Comparison of ENCODE assay signal across 8 mouse cellular contexts in the genomic region with DNA sequence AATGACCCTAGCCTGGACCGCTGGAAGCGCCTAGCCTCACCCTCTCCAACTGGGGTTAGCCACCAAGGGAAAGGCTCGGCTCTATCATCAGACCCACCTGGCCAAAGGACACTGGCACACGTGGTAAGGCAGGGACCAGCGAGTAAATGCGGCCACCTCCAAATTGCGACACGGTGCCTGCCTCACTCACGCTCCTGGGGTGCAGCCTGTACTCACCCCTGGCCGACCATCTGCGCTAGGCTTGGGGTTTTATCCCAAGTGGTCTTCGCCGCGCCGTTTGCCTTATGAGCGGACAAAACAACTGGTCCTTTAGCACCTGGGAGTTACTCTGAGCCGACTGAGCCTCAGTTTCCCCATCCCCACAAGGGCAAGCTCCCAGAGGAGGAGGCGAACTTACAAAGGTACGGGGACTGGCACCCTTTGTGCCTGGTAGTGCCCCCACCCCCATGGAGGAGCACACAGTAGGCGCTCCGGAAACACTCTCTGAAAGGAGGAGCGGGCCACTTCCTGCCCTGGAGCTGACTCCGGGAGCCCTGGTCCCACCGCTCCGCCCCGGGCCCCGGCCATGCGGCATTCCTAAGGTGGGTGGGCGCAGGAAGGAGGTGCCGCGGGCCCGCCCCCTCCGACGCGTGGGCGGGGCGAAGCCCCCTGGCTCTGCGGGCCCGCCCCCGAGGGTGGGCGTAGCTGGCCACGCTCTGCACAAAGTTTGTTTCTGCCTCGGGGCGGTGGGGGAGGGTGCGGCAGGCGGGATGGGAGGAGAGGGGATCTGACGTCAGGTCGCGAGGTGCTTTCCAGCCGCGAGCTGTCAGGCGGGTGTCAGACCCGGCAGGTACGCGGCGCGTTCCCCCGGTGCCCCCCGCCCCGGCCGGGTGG. TPM values are rescaled to one million over a fixed set of nuclear protein-coding genes. Genes with fewer than 3 reads are reported as not detected.
DNase-seq lines count a peak whose midpoint lies in the region; ATAC-seq lines count a peak whose summit lies in the region.

A gene (plus strand): TSS at position 689 of the 873 bp plus-strand sequence.

- peak within 1 kb of the TSS; percentile 73 for H3K4me3 ChIP-seq in embryonic facial prominence, embryonic 13.5 days
- H3K4me3 ChIP-seq in midbrain, embryonic 10.5 days = peak within 1 kb of the TSS; percentile 97

- peaks cover 44% of the 10 kb centered on the region for H3K4me1 ChIP-seq in embryonic facial prominence, embryonic 13.5 days
- H3K4me1 ChIP-seq in midbrain, embryonic 10.5 days = peaks cover 51% of the 10 kb centered on the region

- peak; percentile 31 for DNase-seq in urinary bladder, adult 2 months (ENCODE audit: low spot score)
- no peak for DNase-seq in urinary bladder, adult 18-20 months (ENCODE audit: low spot score in 2 of 2)
- peak; percentile 33 for DNase-seq in heart, postnatal 25 days (ENCODE audit: low spot score)
- peak; percentile 95 to 97 for DNase-seq in kidney, postnatal 4 days
- peak; percentile 96 for DNase-seq in midbrain, embryonic 10.5 days (ENCODE audit: low spot score)
- peak; percentile 72 to 84 for DNase-seq in spleen, postnatal 4 days (ENCODE audit: low spot score in 2 of 2)

- no peaks in the 10 kb centered on the region for H3K9me3 ChIP-seq in embryonic facial prominence, embryonic 13.5 days
- no peaks in the 10 kb centered on the region for H3K9me3 ChIP-seq in midbrain, embryonic 10.5 days (replicated peaks)

- intact Hi-C loops in heart, postnatal 25 days (cut with DNase I) = no loop called here

- peak within 1 kb of the TSS; percentile 96 for H3K27ac ChIP-seq in embryonic facial prominence, embryonic 13.5 days
- H3K27ac ChIP-seq in midbrain, embryonic 10.5 days (replicated peaks) = peak within 1 kb of the TSS; percentile 99

- peaks cover 36% of the 10 kb centered on the region for H3K36me3 ChIP-seq in embryonic facial prominence, embryonic 13.5 days
- peaks cover 45% of the 10 kb centered on the region for H3K36me3 ChIP-seq in midbrain, embryonic 10.5 days

- H3K27me3 ChIP-seq in embryonic facial prominence, embryonic 13.5 days = no peaks in the 10 kb centered on the region
- H3K27me3 ChIP-seq in midbrain, embryonic 10.5 days (ENCODE audit: low read depth, poor library complexity, severe bottlenecking) = no peaks in the 10 kb centered on the region

- ATAC-seq in embryonic facial prominence, embryonic 13.5 days (ENCODE audit: insufficient number of reproducible peaks, insufficient read depth, low FRiP score, low TSS enrichment, low read depth) = peak; percentile 84
- no peak for ATAC-seq in frontal cortex, adult (ENCODE audit: low TSS enrichment)

- H3K9ac ChIP-seq in embryonic facial prominence, embryonic 13.5 days = peak within 1 kb of the TSS; percentile 86

- peak within 1 kb of the TSS; percentile 92 for H3K4me2 ChIP-seq in embryonic facial prominence, embryonic 13.5 days

- 1% methylated on average over 61 of the region's 61 CpGs for WGBS in embryonic facial prominence, embryonic 13.5 days
- WGBS in midbrain, embryonic 10.5 days = under 1% methylated on average over 58 of the region's 61 CpGs

RNA-seq across cellular contexts. Expression of the gene that starts here (rescaled TPM):
- 4.6 and 4.8 TPM in 2 replicates for polyA plus RNA-seq in urinary bladder, adult 2 months (2012; rRNA removed)
- 69.6 and 72.6 TPM in 2 replicates for polyA plus RNA-seq in embryonic facial prominence, embryonic 13.5 days (2015; fragmentation: Nextera tagmentation; extraction: Ambion mirVana)
- under 1 TPM; 0.75 to 0.95 TPM for total RNA-seq in heart, postnatal 25 days (2021)
- 98.4 and 101 TPM in 2 replicates for polyA plus RNA-seq in midbrain, embryonic 10.5 days (2016; fragmentation: Nextera tagmentation; extraction: Ambion mirVana)

Comparison
In these comparisons a context has a peak if more than half of its experiments do, and no peak if none do; other contexts are left out.
1. RNA of the gene that starts here (polyA plus RNA-seq): 98.4 to 101 TPM in midbrain, embryonic 10.5 days and 69.6 to 72.6 TPM in embryonic facial prominence, embryonic 13.5 days; 4.6 to 4.8 TPM in urinary bladder, adult 2 months; every median in the first group is over 10 times any median in the second.
2. DNase-seq: peak in urinary bladder, adult 2 months (single experiment), kidney, postnatal 4 days (2 of 2), midbrain, embryonic 10.5 days (single experiment) and spleen, postnatal 4 days (2 of 2); none in urinary bladder, adult 18-20 months (0 of 2).
3. Peak in DNase-seq in heart, postnatal 25 days; RNA of the gene not detected or under 1 TPM.